Mouse (Mus musculus) intestine, embryonic 16.5 days (tissue): ENCODE measurements at regions not wholly inside any gene's neighbourhood (a gene's known extent, or its start where the extent isn't known, plus 50 kb on each side); places are given as distances from the start of the nearest gene placed in this dataset.

Experiments
- ATAC-seq: fragments of 200-750 bp; cut with Nextera tagmentation; 2 replicates; pipeline ENCODE4 v1.8.0; 2017; ENCODE audit warnings: moderate TSS enrichment, moderate library complexity
- H3K27ac ChIP-seq: fragments of 300-500 bp; sonication (generic); 2 replicates; pipeline ENCODE4 v1.5.1; 2014; ENCODE audit warnings: mild to moderate bottlenecking, low read length
- H3K27me3 ChIP-seq: fragments of 300-500 bp; sonication (generic); replicated peaks from 2 replicates; pipeline ENCODE4 v1.6.1; 2014; ENCODE audit warnings: low read length, control low read depth, mixed read lengths; ENCODE audit not compliant: control insufficient read depth, insufficient read depth
- H3K36me3 ChIP-seq: fragments of 300-500 bp; sonication (generic); 2 replicates; pipeline ENCODE4 v1.6.1; 2014; ENCODE audit warnings: low read length, control low read depth; ENCODE audit not compliant: control insufficient read depth, insufficient read depth
- H3K4me1 ChIP-seq: fragments of 300-500 bp; sonication (generic); 2 replicates; pipeline ENCODE4 v1.6.1; 2014; ENCODE audit warnings: low read length, control low read depth, mixed read lengths; ENCODE audit not compliant: control insufficient read depth, insufficient read depth
- H3K4me2 ChIP-seq: fragments of 300-500 bp; sonication (generic); 2 replicates; pipeline ENCODE4 v1.6.1; 2014; ENCODE audit warnings: low read depth, low read length, control low read depth
- H3K4me3 ChIP-seq: fragments of 300-500 bp; sonication (generic); 2 replicates; pipeline ENCODE4 v1.5.1; 2014; ENCODE audit warnings: mild to moderate bottlenecking, low read length
- H3K9ac ChIP-seq: fragments of 300-500 bp; sonication (generic); 2 replicates; pipeline ENCODE4 v1.6.1; 2014; ENCODE audit warnings: low read depth, low read length
- H3K9me3 ChIP-seq: fragments of 300-500 bp; sonication (generic); 2 replicates; pipeline ENCODE4 v1.6.1; 2016; ENCODE audit warnings: low read length, control low read depth; ENCODE audit not compliant: control insufficient read depth
- WGBS: fragments of 180-500 bp; shearing (Covaris S2); extraction: QIAGEN DNeasy Blood & Tissue Kit; methylation state at CpG from one replicate; pipeline ENCODE4 v1.1.7; 2014; 5-methylcytosine and 5-hydroxymethylcytosine counted together

DNA sequence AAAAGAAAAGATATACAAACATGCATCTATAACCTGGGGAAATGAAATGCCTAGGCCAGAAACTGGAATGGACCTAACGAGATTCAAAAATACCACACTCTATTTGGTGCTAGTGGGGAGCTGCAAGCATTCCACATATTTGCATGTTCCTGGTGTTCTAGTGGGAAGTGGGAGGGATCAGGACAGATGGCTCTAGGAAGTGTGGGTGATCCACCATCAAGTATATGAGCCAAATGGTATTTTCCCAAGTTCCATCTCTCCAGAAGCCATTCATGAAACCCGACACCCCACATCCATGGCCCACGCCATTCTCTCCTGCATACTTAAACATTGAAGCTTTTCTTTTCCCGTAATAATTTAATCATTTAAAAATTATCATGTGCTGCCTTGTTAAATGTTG is 218.2 kb downstream of the Qdpr start:
- H3K27me3 ChIP-seq: no peaks in the 10 kb centered on the region
- 82% methylated on average over 4 of the region's 4 CpGs for WGBS
- H3K4me3 ChIP-seq: no peak overlapping the region
- H3K9me3 ChIP-seq: no peaks in the 10 kb centered on the region
- H3K36me3 ChIP-seq: no peaks in the 10 kb centered on the region
- no peak overlapping the region for H3K4me2 ChIP-seq
- H3K4me1 ChIP-seq: no peaks in the 10 kb centered on the region
- ATAC-seq: no peak
- no peak overlapping the region for H3K27ac ChIP-seq
- H3K9ac ChIP-seq: no peak overlapping the region

GRCm38 (mm10) chr5:45230097-45230496 is 219.9 kb downstream of the Qdpr start:
- H3K9ac ChIP-seq: no peak overlapping the region
- ATAC-seq: no peak
- no peaks in the 10 kb centered on the region for H3K36me3 ChIP-seq
- H3K4me1 ChIP-seq: no peaks in the 10 kb centered on the region
- no peaks in the 10 kb centered on the region for H3K27me3 ChIP-seq
- H3K9me3 ChIP-seq: no peaks in the 10 kb centered on the region
- H3K4me2 ChIP-seq: no peak overlapping the region
- 28% methylated on average over 1 of the region's 1 CpGs for WGBS
- no peak overlapping the region for H3K27ac ChIP-seq
- no peak overlapping the region for H3K4me3 ChIP-seq

DNA sequence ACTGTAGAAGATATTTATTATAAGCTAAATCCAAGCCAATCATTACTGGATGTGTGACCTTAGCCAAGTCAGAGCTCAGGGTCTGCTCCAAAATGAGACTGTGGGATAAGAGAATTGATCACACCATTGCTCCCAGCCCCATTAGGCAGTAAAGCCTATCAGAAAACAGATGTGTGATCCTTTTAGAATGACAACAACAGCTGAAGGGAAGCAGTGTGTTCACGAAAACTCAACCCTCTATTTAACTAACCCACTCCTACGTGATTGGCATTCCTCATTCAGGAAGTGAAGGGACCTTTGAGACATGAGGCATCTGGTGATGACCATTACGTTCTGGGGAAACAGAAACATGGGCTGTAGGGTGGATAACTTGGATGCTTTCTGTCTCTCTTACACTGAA is 220.6 kb downstream of the Qdpr start:
- no peak overlapping the region for H3K4me3 ChIP-seq
- no peaks in the 10 kb centered on the region for H3K4me1 ChIP-seq
- ATAC-seq: no peak
- 68% methylated on average over 3 of the region's 3 CpGs for WGBS
- H3K27ac ChIP-seq: no peak overlapping the region
- no peaks in the 10 kb centered on the region for H3K27me3 ChIP-seq
- no peaks in the 10 kb centered on the region for H3K36me3 ChIP-seq
- H3K4me2 ChIP-seq: no peak overlapping the region
- H3K9me3 ChIP-seq: no peaks in the 10 kb centered on the region
- H3K9ac ChIP-seq: no peak overlapping the region

DNA sequence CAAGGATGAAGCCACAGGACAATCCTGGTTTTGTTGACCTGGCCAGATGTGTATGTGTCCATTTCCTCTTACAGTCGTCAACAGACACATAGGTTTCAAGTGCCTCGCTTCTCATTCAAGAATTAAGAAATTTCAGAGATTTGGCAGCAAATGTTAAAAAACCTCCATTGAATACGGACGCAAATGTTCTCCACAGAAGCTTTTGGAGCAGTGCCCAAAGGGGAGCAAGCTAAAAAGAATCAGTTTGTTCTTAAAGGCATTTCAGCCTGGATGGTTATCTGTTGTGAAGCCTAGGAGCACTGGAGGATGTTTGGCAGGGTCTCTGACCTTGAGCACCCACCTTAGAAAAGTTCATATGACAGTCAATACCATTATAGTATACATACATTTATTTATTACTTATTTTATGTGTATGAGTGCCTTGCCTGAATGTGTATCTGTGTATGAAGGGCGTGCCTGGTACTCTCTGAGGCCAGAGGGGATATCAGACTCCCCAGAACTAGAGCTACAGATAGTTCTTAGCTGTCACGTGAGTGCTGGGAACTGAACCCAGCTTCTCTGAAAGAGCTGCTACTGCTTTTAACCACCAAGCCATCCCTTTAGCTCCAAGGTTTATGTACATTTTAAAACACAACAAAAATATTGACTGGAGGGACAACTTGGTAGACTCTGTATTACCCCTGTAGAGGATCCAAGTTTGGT is 221.7 kb downstream of the Qdpr start:
- no peaks in the 10 kb centered on the region for H3K9me3 ChIP-seq
- H3K27me3 ChIP-seq: no peaks in the 10 kb centered on the region
- no peaks in the 10 kb centered on the region for H3K36me3 ChIP-seq
- no peak for ATAC-seq
- H3K9ac ChIP-seq: no peak overlapping the region
- H3K4me1 ChIP-seq: no peaks in the 10 kb centered on the region
- no peak overlapping the region for H3K4me2 ChIP-seq
- H3K27ac ChIP-seq: no peak overlapping the region
- no peak overlapping the region for H3K4me3 ChIP-seq
- 78% methylated on average over 6 of the region's 6 CpGs for WGBS

DNA sequence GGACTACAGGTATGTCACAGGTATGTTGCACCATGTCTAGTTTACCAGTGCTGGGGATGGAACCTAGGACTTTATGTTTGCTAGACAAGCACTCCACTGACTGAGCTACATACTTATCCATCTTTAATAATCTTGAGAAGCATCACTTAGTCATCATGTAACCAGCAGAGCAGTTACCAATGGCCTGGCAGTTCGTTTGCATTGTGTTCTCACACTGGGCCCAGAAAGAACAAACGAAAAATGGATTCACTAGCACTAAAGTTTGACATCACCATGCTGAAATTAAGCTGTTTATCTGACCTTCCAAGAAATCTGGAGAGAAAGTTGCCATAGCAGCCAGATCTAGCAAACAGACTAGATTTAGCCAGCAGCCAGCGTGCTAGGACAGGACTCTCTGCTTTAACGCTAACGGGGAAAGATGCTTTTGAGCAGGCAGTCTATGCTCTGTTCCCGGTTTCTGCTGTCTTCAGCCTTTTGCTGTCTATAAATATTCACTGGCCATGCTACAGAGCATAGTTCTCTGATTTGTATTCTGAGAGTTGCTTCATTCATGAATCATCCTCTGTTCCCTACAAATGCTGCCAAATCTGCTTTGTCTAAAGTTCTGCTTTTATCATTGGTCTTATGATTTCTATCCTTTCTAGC is 229.6 kb downstream of the Qdpr start:
- peak; percentile 52; the same call in 1 of the 2 replicates for ATAC-seq
- Histone ChIP-seq H3K9ac (no peak overlapping the region), H3K4me1 (peaks cover 2% of the 10 kb centered on the region; the same call in 1 of the 2 replicates), H3K36me3 (no peaks in the 10 kb centered on the region), H3K27me3 (no peaks in the 10 kb centered on the region), H3K9me3 (no peaks in the 10 kb centered on the region), H3K27ac (peak overlapping the region; percentile 20; the same call in 1 of the 2 replicates), H3K4me3 (no peak overlapping the region), H3K4me2 (no peak overlapping the region)
- WGBS: 45% methylated on average over 6 of the region's 6 CpGs

- H3K9me3 ChIP-seq: no peaks in the 10 kb centered on the region
- no peak overlapping the region for H3K9ac ChIP-seq
- H3K4me1 ChIP-seq: peaks cover 2% of the 10 kb centered on the region; the same call in 1 of the 2 replicates
- no peak overlapping the region for H3K4me3 ChIP-seq
- H3K27ac ChIP-seq: no peak overlapping the region
- H3K27me3 ChIP-seq: no peaks in the 10 kb centered on the region
- no peak overlapping the region for H3K4me2 ChIP-seq
- WGBS: 52% methylated on average over 1 of the region's 1 CpGs
- H3K36me3 ChIP-seq: no peaks in the 10 kb centered on the region
- no peak for ATAC-seq
Observed at GRCm38 (mm10) chr5:45219558-45219957, 230.5 kb downstream of the Qdpr start.

- Histone ChIP-seq H3K27me3 (no peaks in the 10 kb centered on the region), H3K9ac (no peak overlapping the region), H3K4me2 (no peak overlapping the region), H3K4me3 (no peak overlapping the region), H3K9me3 (no peaks in the 10 kb centered on the region), H3K36me3 (no peaks in the 10 kb centered on the region), H3K4me1 (peaks cover 2% of the 10 kb centered on the region; the same call in 1 of the 2 replicates), H3K27ac (no peak overlapping the region)
- ATAC-seq: no peak
- WGBS: 60% methylated on average over 3 of the region's 3 CpGs
Observed at GRCm38 (mm10) chr5:45219101-45219500, 230.9 kb downstream of the Qdpr start.

- Histone ChIP-seq H3K4me3 (no peak overlapping the region), H3K4me2 (no peak overlapping the region), H3K9ac (no peak overlapping the region), H3K27ac (no peak overlapping the region), H3K9me3 (no peaks in the 10 kb centered on the region), H3K27me3 (no peaks in the 10 kb centered on the region), H3K36me3 (no peaks in the 10 kb centered on the region), H3K4me1 (no peaks in the 10 kb centered on the region)
- no peak for ATAC-seq
Observed at GRCm38 (mm10) chr5:45214475-45214874, 235.6 kb downstream of the Qdpr start.

DNA sequence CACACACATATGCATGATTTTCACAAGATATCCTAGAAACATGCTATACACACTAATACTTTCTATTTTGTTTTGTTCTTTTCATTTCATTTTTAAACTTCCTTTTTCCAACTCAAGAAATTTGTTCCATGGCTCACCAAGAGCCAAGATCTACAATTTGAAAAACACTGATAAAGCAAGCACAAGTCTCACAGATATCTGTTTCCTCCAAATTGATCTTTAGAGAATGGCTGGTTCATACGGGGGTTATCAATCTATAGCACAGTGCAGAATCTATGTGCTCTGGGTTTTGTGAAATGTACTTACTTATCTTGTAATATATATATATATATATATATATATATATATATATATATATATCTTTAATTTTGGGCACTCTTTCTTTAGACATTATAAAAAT is 251.6 kb downstream of the Qdpr start:
- WGBS: 91% methylated on average over 1 of the region's 1 CpGs
- no peaks in the 10 kb centered on the region for H3K36me3 ChIP-seq
- no peak overlapping the region for H3K4me2 ChIP-seq
- no peak overlapping the region for H3K9ac ChIP-seq
- H3K27ac ChIP-seq: no peak overlapping the region
- H3K4me1 ChIP-seq: no peaks in the 10 kb centered on the region
- no peaks in the 10 kb centered on the region for H3K9me3 ChIP-seq
- no peak overlapping the region for H3K4me3 ChIP-seq
- H3K27me3 ChIP-seq: no peaks in the 10 kb centered on the region
- ATAC-seq: no peak
